Mouse (Mus musculus) E14TG2a.4 (cell line): ENCODE data around the gene Wwox.

ENCODE experiments used
- CTCF ChIP-seq: conservative IDR thresholded peaks from 2 replicates; pipeline ENCODE4 v1.5.1; 2014; ENCODE audit warnings: low read length
- NANOG ChIP-seq: IDR thresholded peaks from 2 replicates; pipeline ENCODE4 v1.6.1; 2014; ENCODE audit warnings: borderline replicate concordance, low read length, mixed read lengths

- TF ChIP-seq CTCF (no peak), NANOG (no peak)
Observed at GRCm38 (mm10) chr8:114629719-114630118, 190.3 kb downstream of the Wwox start.
